Mouse (Mus musculus) intestine, embryonic 14.5 days (tissue): ENCODE results near the gene Cbarp. TPM values are rescaled to one million over a fixed set of nuclear protein-coding genes. Genes with fewer than 3 reads are reported as not detected.
A peak's percentile ranks its signal among the peaks of the same experiment; 100 is the strongest.

ENCODE experiments used
- ATAC-seq: fragments of 200-750 bp; cut with Nextera tagmentation; replicated peaks from 2 replicates; pipeline ENCODE4 v1.8.0; 2017; ENCODE audit warnings: low read depth, moderate number of reproducible peaks, moderate TSS enrichment, moderate library complexity; ENCODE audit not compliant: low FRiP score, low TSS enrichment
- DNase-seq: peaks from one replicate; pipeline ENCODE4 v3.0.0-alpha.2; 2018; ENCODE audit warnings: low spot score
- H3K27ac ChIP-seq: fragments of 300-500 bp; sonication (generic); 2 replicates; pipeline ENCODE4 v1.5.1; 2014; ENCODE audit warnings: low read depth, mild to moderate bottlenecking, control low read depth
- H3K27me3 ChIP-seq: fragments of 300-500 bp; sonication (generic); replicated peaks from 2 replicates; pipeline ENCODE4 v1.6.1; 2014; ENCODE audit warnings: low read length, control low read depth; ENCODE audit not compliant: control insufficient read depth, insufficient read depth
- H3K36me3 ChIP-seq: fragments of 300-500 bp; sonication (generic); 2 replicates; pipeline ENCODE4 v1.6.1; 2014; ENCODE audit warnings: low read length, control low read depth; ENCODE audit not compliant: control insufficient read depth, insufficient read depth
- H3K4me1 ChIP-seq: fragments of 300-500 bp; sonication (generic); replicated peaks from 2 replicates; pipeline ENCODE4 v1.6.1; 2014; ENCODE audit warnings: low read length, control low read depth, mixed read lengths; ENCODE audit not compliant: control insufficient read depth, insufficient read depth
- H3K4me2 ChIP-seq: fragments of 300-500 bp; sonication (generic); 2 replicates; pipeline ENCODE4 v1.6.1; 2014; ENCODE audit warnings: low read length
- H3K4me3 ChIP-seq: fragments of 300-500 bp; sonication (generic); 2 replicates; pipeline ENCODE4 v1.5.1; 2014; ENCODE audit warnings: low read depth, low read length, control low read depth, mixed read lengths
- H3K9ac ChIP-seq: fragments of 300-500 bp; sonication (generic); 2 replicates; pipeline ENCODE4 v1.6.1; 2014; ENCODE audit warnings: mild to moderate bottlenecking, low read length
- H3K9me3 ChIP-seq: fragments of 300-500 bp; sonication (generic); 2 replicates; pipeline ENCODE4 v1.6.1; 2016; ENCODE audit warnings: low read length, control low read depth; ENCODE audit not compliant: control insufficient read depth
- WGBS: fragments of 180-500 bp; shearing (Covaris S2); extraction: QIAGEN DNeasy Blood & Tissue Kit; methylation state at CpG from one replicate; pipeline ENCODE4 v1.1.7; 2014; 5-methylcytosine and 5-hydroxymethylcytosine counted together
- polyA plus RNA-seq: library from polyadenylated mRNA; unstranded; fragments of >200 nt; fragmentation: Nextera tagmentation; extraction: Ambion mirVana; gene quantifications from 2 replicates; pipeline ENCODE4 v1.2.1, GENCODE M21; 2014

Cbarp gene
- polyA plus RNA-seq, 1 experiment from 2014 or later = 8.5 TPM

DNA sequence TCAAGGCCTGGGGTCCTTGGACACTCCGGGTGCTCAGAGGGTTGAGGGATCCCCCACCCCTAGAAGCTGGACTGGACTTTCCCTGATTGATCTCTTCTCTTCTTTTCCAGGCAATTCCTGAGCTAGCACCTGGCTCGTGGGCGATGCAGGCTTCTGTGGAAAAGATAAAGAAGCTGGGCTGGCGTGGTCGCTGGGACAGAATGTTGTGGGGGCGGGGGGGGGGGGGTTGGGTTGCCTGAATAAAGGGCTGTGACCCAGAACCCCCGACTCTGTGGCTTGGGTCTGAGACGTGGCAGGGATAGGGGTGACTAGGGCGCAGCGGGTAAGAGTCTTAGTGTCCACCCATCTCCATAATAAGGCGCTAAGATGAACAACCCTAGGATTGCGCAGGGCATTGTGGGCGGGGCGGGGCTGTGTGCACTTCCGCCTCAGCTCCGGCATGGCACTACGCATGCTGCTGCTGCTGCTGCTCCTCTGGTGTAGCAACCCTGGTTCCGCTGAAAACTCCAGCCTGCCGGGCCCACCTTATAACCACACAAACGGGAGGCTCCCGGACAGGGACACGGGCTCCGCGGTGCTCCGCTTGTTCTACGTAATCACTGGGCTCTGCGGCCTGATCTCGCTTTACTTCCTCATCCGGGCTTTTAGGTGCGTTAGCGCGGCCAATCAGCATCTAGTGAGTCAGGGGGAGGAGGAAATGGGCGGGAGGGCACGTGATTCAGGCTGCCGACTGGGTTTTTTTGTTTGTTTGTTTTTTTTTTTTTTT, 32.1 kb upstream of the Cbarp start, which contains the start of gene 1600002K03Rik:
Gene 1600002K03Rik, plus strand, starts transcription at position 418 of the 766 bp plus-strand sequence.
- DNase-seq (peak; percentile 97), ATAC-seq (peak; percentile 57)
- Histone ChIP-seq H3K27ac (peak within 1 kb of the TSS; percentile 90), H3K4me3 (peak within 1 kb of the TSS; percentile 57), H3K4me1 (peaks cover 19% of the 10 kb centered on the region), H3K4me2 (peak within 1 kb of the TSS; percentile 65), H3K27me3 (no peaks in the 10 kb centered on the region), H3K9ac (peak within 1 kb of the TSS; percentile 57), H3K36me3 (peaks cover 27% of the 10 kb centered on the region), H3K9me3 (no peaks in the 10 kb centered on the region)
- whole genome bisulfite sequencing = 7% methylated on average over 35 of the region's 35 CpGs

DNA sequence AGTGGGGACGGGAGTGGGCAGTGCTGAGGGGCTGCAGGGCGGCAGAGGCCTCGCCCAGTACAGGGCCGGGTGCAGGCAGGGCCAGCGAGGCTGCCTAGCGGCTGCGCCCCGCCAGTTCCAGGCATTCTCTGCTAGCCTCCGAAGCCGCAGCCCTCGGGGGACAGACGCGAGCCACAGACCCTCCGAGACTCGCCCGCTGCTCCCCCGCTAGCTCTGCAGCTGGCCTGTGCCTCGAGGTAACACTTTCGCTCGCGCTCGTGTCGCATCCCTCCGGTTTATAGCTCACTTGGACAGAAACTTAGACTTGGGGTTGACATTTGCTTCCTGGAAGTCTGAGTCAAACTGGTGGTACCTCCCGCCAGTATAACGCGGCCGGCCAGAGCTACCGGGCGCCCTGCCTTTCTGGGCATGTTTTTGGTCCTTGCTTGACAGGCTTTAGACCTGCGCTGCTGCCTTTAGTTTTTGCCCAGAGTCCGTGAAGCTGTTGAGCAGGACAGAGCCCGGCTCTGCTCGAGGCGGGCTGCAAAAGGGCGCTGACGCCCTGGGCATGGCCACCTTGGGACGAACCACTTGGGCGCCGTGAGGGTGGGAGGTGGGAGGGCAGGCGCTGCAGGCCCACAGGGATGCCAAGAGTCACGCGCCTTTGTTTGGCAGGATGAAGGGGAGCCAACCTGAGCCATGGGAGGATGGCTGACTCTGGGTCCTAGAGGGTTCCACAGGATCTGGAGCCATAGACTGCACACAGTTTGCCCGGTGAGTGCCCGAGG, 31.3 kb upstream of the Cbarp start:
- ATAC-seq (no peak), DNase-seq (no peak)
- H3K4me2 ChIP-seq = peak overlapping the region; percentile 65
- no peaks in the 10 kb centered on the region for H3K27me3 ChIP-seq
- H3K9ac ChIP-seq = 0 out of 2 replicates have a peak overlapping the region, but pooled peaks have one; percentile 13
- peaks cover 21% of the 10 kb centered on the region for H3K4me1 ChIP-seq
- H3K27ac ChIP-seq = peak overlapping the region; percentile 90
- H3K36me3 ChIP-seq = peaks cover 27% of the 10 kb centered on the region
- 86% methylated on average over 45 of the region's 45 CpGs for WGBS
- H3K9me3 ChIP-seq = no peaks in the 10 kb centered on the region
- peak overlapping the region; percentile 57; the same call in 1 of the 2 replicates for H3K4me3 ChIP-seq

DNA sequence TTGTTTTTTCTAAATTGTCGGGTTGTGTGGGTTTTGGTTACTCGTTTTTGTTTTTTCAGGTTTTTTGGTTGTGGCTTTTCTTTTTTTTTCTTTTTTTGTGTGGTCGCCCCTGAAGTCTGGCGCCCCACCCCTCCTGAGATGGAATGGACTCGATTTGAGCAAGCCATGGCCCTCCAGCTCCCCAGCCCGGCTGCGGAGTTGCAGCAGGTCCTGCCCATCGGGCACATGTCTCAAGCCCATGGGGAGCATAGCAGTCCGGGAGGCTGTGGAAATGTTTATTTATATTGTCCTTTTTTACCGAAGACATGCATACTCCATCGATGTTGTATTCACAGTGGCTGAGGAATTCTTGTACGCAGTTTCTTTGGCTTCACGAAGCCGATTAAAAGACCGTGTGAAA, 30.6 kb upstream of the Cbarp start:
- Histone ChIP-seq H3K9ac (no peak overlapping the region), H3K27me3 (no peaks in the 10 kb centered on the region), H3K4me1 (peaks cover 26% of the 10 kb centered on the region), H3K4me3 (no peak overlapping the region), H3K4me2 (no peak overlapping the region), H3K36me3 (peaks cover 27% of the 10 kb centered on the region), H3K9me3 (no peaks in the 10 kb centered on the region), H3K27ac (no peak overlapping the region)
- ATAC-seq = no peak
- 85% methylated on average over 15 of the region's 15 CpGs for WGBS
- no peak for DNase-seq

DNA sequence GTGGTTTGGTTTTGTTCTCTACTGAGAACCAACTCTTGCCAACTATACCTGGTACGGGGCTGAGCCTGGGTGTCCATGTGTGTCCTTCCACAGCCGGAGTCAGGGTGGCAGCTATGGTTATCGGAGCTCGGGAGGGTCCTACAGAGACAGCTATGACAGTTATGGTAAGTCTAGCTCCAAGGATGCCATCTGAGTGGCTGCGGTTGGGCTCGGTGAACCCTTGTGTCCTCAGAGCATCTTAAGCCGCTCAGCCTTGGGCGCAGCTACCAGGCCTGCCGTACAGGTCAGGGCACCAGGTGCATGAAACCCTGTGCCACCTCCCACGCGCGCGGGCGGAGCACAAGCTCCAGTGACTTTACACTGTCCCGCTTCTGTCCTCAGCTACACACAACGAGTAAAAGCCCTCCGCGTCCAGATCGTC, 30.0 kb upstream of the Cbarp start:
- WGBS = 92% methylated on average over 19 of the region's 19 CpGs

DNA sequence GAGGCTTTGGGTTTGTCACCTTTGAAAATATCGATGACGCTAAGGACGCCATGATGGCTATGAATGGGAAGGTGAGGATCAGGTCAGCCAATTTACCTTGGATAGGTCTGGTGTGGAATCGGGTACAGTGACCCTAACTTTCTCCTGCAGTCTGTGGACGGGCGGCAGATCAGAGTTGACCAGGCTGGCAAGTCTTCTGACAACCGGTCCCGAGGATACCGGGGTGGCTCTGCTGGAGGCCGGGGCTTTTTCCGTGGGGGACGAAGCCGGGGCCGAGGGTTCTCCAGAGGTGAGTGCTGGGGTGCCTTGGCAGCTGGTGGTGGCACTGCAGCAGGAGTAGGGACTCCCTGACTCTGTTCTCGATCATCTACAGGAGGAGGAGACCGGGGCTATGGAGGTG, 29.4 kb upstream of the Cbarp start:
- no peak overlapping the region for H3K9ac ChIP-seq
- ATAC-seq = no peak
- H3K4me2 ChIP-seq = no peak overlapping the region
- no peak for DNase-seq
- no peaks in the 10 kb centered on the region for H3K27me3 ChIP-seq
- no peaks in the 10 kb centered on the region for H3K9me3 ChIP-seq
- no peak overlapping the region for H3K27ac ChIP-seq
- no peak overlapping the region for H3K4me3 ChIP-seq
- peaks cover 27% of the 10 kb centered on the region for H3K36me3 ChIP-seq
- peaks cover 37% of the 10 kb centered on the region for H3K4me1 ChIP-seq
- 94% methylated on average over 16 of the region's 16 CpGs for WGBS

More for the DNA sequence above, 30.0 kb upstream of the Cbarp start:
- Histone ChIP-seq H3K4me1 (peaks cover 32% of the 10 kb centered on the region), H3K4me2 (no peak overlapping the region), H3K9me3 (no peaks in the 10 kb centered on the region), H3K27ac (no peak overlapping the region), H3K4me3 (no peak overlapping the region), H3K36me3 (peaks cover 27% of the 10 kb centered on the region), H3K27me3 (no peaks in the 10 kb centered on the region), H3K9ac (no peak overlapping the region)
- ATAC-seq (no peak), DNase-seq (no peak)

DNA sequence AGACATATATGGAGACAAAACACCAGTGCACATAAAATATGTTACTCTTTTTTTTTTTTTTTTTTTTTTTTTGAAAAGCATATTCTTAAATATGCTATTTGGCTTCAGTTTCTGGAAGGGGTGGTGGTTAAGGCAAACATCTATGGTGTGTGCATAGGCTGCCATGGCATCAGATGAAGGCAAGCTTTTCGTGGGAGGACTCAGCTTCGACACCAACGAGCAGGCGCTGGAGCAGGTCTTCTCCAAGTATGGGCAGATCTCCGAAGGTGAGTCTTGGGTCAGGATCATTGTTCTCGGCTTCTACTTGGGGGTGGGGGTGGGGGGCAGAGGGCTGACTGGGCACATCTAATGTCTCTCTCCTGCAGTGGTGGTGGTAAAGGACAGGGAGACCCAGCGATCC, 29.0 kb upstream of the Cbarp start:
- Histone ChIP-seq H3K9me3 (no peaks in the 10 kb centered on the region), H3K36me3 (peaks cover 27% of the 10 kb centered on the region), H3K27me3 (no peaks in the 10 kb centered on the region), H3K4me3 (no peak overlapping the region), H3K27ac (no peak overlapping the region), H3K4me1 (peaks cover 39% of the 10 kb centered on the region), H3K9ac (no peak overlapping the region), H3K4me2 (no peak overlapping the region)
- DNase-seq (no peak), ATAC-seq (no peak)
- 88% methylated on average over 7 of the region's 7 CpGs for WGBS

DNA sequence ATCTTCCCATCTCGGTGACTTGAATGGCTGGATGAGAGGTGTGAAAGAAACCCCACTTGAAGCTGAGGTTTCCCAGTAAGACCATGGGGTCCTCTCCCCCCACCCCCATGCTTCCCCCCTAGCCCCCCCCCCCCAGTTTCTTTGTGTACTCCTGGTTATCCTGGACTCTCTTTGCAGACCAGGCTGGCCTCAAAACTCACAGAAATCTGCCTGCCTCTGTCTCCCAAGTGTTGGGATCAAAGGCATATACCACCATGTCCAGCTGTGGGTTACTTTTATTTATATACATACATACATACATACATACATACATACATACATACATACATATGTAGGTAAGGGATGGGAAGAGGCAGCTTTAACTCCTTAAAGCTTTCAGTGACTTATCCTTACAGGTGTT, 28.4 kb upstream of the Cbarp start:
- 62% methylated on average over 1 of the region's 1 CpGs for WGBS
- DNase-seq (no peak), ATAC-seq (no peak)
- H3K9ac ChIP-seq = peak overlapping the region; percentile 96
- no peak overlapping the region for H3K27ac ChIP-seq
- H3K27me3 ChIP-seq = no peaks in the 10 kb centered on the region
- peaks cover 45% of the 10 kb centered on the region for H3K4me1 ChIP-seq
- H3K36me3 ChIP-seq = peaks cover 27% of the 10 kb centered on the region
- peak overlapping the region; percentile 67 for H3K4me3 ChIP-seq
- H3K4me2 ChIP-seq = peak overlapping the region; percentile 94
- no peaks in the 10 kb centered on the region for H3K9me3 ChIP-seq

DNA sequence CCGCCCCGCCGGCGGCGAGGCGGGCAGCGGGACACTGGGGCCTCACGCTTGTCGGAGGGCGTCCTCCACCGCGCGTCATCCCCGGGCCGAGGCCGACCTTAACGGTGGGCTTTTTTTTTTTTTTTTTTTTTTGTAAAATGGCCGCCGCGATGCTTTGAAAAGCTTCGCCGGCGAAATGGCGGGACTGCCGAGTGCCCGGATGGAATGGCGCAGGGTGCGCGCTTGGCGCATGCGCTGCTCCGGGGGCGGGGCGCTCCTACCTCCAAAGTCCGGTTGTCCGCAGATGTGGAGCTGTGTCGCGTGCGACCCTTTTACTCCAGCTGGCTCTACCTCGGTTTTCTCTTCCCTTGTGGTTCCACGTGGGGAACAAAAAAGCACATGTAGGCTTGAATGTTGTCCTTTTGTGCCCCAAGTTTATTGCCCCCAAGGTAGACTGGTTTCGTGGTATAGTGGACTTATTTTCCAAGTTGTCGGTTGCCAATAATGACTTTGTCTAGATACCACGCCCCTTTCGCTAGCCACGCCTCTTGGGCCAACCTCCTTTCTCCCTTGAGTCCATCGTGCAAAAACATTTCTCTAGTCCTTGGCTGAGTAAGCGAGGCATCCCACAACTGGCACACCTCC, 27.5 kb upstream of the Cbarp start:
- ATAC-seq (peak; percentile 58), DNase-seq (peak; percentile 95)
- WGBS = under 1% methylated on average over 47 of the region's 48 CpGs
- peak overlapping the region; percentile 67 for H3K4me3 ChIP-seq
- peak overlapping the region; percentile 96 for H3K9ac ChIP-seq
- H3K4me1 ChIP-seq = peaks cover 50% of the 10 kb centered on the region
- H3K27ac ChIP-seq = peak overlapping the region; percentile 98
- no peaks in the 10 kb centered on the region for H3K9me3 ChIP-seq
- H3K36me3 ChIP-seq = peaks cover 27% of the 10 kb centered on the region
- H3K27me3 ChIP-seq = no peaks in the 10 kb centered on the region
- peak overlapping the region; percentile 94 for H3K4me2 ChIP-seq
